Mouse (Mus musculus) testis, adult 2 months (tissue): ENCODE measurements around the gene Zfyve28. TPM values are rescaled to one million over a fixed set of nuclear protein-coding genes. Genes with fewer than 3 reads are reported as not detected.

Experiments
- H3K27ac ChIP-seq: fragments of 200-500 bp; 2 replicates; pipeline ENCODE4 v1.5.1; 2012; ENCODE audit warnings: low read depth, low read length; ENCODE audit not compliant: control insufficient read depth, insufficient read depth
- H3K27me3 ChIP-seq: fragments of 200-500 bp; 2 replicates; pipeline ENCODE4 v1.6.1; 2012; ENCODE audit warnings: mild to moderate bottlenecking, low read length, moderate library complexity; ENCODE audit not compliant: control insufficient read depth, insufficient read depth
- H3K36me3 ChIP-seq: fragments of 200-500 bp; 2 replicates; pipeline ENCODE4 v1.6.1; 2012; ENCODE audit warnings: mild to moderate bottlenecking, low read length; ENCODE audit not compliant: control insufficient read depth, insufficient read depth
- H3K4me1 ChIP-seq: fragments of 200-500 bp; 2 replicates; pipeline ENCODE4 v1.6.1; 2012; ENCODE audit warnings: low read length; ENCODE audit not compliant: control insufficient read depth, insufficient read depth
- H3K4me3 ChIP-seq: fragments of 200-500 bp; 2 replicates; pipeline ENCODE4 v1.5.1; 2012; ENCODE audit warnings: low read depth, mild to moderate bottlenecking, low read length, moderate library complexity, mixed read lengths; ENCODE audit not compliant: control insufficient read depth
- CTCF ChIP-seq: fragments of 200-500 bp; IDR thresholded peaks from 2 replicates; pipeline ENCODE4 v1.5.1; 2012; ENCODE audit warnings: low read depth, mild to moderate bottlenecking, inconsistent platforms, low read length, moderate library complexity; ENCODE audit not compliant: control insufficient read depth, insufficient read depth, insufficient replicate concordance
- POLR2A ChIP-seq: fragments of 200-500 bp; IDR thresholded peaks from 2 replicates; pipeline ENCODE4 v1.6.1; 2012; ENCODE audit warnings: low read depth, mild to moderate bottlenecking, inconsistent platforms, low read length, moderate library complexity; ENCODE audit not compliant: control insufficient read depth
- polyA plus RNA-seq: library from polyadenylated mRNA; depleted of rRNA; stranded (reverse); fragments of >200 nt; gene quantifications from 2 replicates; pipeline ENCODE4 v1.2.3, GENCODE M21; 2012; rRNA removed

Gene Zfyve28
- polyA plus RNA-seq, 1 experiment, result 2.5 TPM

GRCm38 (mm10) chr5:34170726-34171125 is 117.5 kb downstream of the Zfyve28 start:
- no peak for TF ChIP-seq CTCF
- no peak for TF ChIP-seq POLR2A
- Histone ChIP-seq H3K36me3 (no peaks in the 10 kb centered on the region), H3K4me1 (peaks cover 6% of the 10 kb centered on the region), H3K27me3 (no peaks in the 10 kb centered on the region), H3K27ac (peak overlapping the region; percentile 61; the same call in 1 of the 2 replicates), H3K4me3 (no peak overlapping the region)

GRCm38 (mm10) chr5:34169954-34170353 is 118.3 kb downstream of the Zfyve28 start:
- Histone ChIP-seq H3K27ac (peak overlapping the region; percentile 93), H3K36me3 (no peaks in the 10 kb centered on the region), H3K4me3 (peak overlapping the region; percentile 98), H3K27me3 (no peaks in the 10 kb centered on the region), H3K4me1 (peaks cover 6% of the 10 kb centered on the region)
- TF ChIP-seq POLR2A, result no peak
- no peak for TF ChIP-seq CTCF

- Histone ChIP-seq H3K4me1 (peaks cover 6% of the 10 kb centered on the region), H3K27me3 (no peaks in the 10 kb centered on the region), H3K36me3 (no peaks in the 10 kb centered on the region), H3K4me3 (peak within 1 kb of the TSS; percentile 98), H3K27ac (peak within 1 kb of the TSS; percentile 93)
- TF ChIP-seq CTCF (no peak), POLR2A (peak; percentile 82)
These were observed 119.0 kb downstream of the Zfyve28 start, which contains the start of the genes Poln and Haus3 for GRCm38 (mm10) chr5:34168950-34169891. Gene Poln, minus strand, starts transcription at chr5:34169448. Gene Haus3, minus strand, starts transcription at chr5:34169527.

GRCm38 (mm10) chr5:34167857-34168256 is 120.4 kb downstream of the Zfyve28 start:
- Histone ChIP-seq H3K4me3 (no peak overlapping the region), H3K36me3 (no peaks in the 10 kb centered on the region; the same call in 1 of the 2 replicates), H3K27ac (no peak overlapping the region), H3K27me3 (no peaks in the 10 kb centered on the region), H3K4me1 (peaks cover 6% of the 10 kb centered on the region)
- TF ChIP-seq POLR2A (no peak), CTCF (no peak)

- Histone ChIP-seq H3K36me3 (no peaks in the 10 kb centered on the region; the same call in 1 of the 2 replicates), H3K27me3 (no peaks in the 10 kb centered on the region), H3K4me1 (peaks cover 2% of the 10 kb centered on the region), H3K4me3 (no peak overlapping the region), H3K27ac (no peak overlapping the region)
- no peak for TF ChIP-seq CTCF
- no peak for TF ChIP-seq POLR2A
These were observed 122.5 kb downstream of the Zfyve28 start for GRCm38 (mm10) chr5:34165793-34166192.

GRCm38 (mm10) chr5:34148476-34148875 is 139.8 kb downstream of the Zfyve28 start:
- H3K4me1 ChIP-seq, result no peaks in the 10 kb centered on the region
- H3K27ac ChIP-seq, result no peak overlapping the region
- no peak for TF ChIP-seq CTCF
- TF ChIP-seq POLR2A, result no peak

GRCm38 (mm10) chr5:34147554-34147953 is 140.7 kb downstream of the Zfyve28 start:
- no peaks in the 10 kb centered on the region for H3K4me1 ChIP-seq
- H3K27ac ChIP-seq, result no peak overlapping the region
- no peak for TF ChIP-seq POLR2A
- TF ChIP-seq CTCF, result no peak
- H3K27me3 ChIP-seq, result no peaks in the 10 kb centered on the region
- H3K4me3 ChIP-seq, result no peak overlapping the region
- H3K36me3 ChIP-seq, result no peaks in the 10 kb centered on the region

More at GRCm38 (mm10) chr5:34148476-34148875, 139.8 kb downstream of the Zfyve28 start:
- no peaks in the 10 kb centered on the region for H3K36me3 ChIP-seq
- no peaks in the 10 kb centered on the region for H3K27me3 ChIP-seq
- no peak overlapping the region for H3K4me3 ChIP-seq

Other genes with a start within 250 kb of the Zfyve28 start
- 18.6 and 20.9 TPM in 2 replicates for gene Poln, start 119.0 kb downstream of the Zfyve28 start, polyA plus RNA-seq
- gene Haus3, start 118.9 kb downstream of the Zfyve28 start, polyA plus RNA-seq, result 1.5 and 2.3 TPM in 2 replicates
- 137 and 141 TPM in 2 replicates for gene Mxd4, start 100.7 kb downstream of the Zfyve28 start, polyA plus RNA-seq
- gene Cfap99, start 151 bp upstream of the Zfyve28 start, polyA plus RNA-seq, result 23.1 and 25.7 TPM in 2 replicates
- 82.2 and 102 TPM in 2 replicates for gene Rnf4, start 47.8 kb upstream of the Zfyve28 start, polyA plus RNA-seq
- 137 and 148 TPM in 2 replicates for gene Fam193a, start 81.5 kb upstream of the Zfyve28 start, polyA plus RNA-seq
- gene Tnip2, start 225.5 kb upstream of the Zfyve28 start, polyA plus RNA-seq, result 5.4 and 5.8 TPM in 2 replicates
- 4.9 and 5.0 TPM in 2 replicates for gene Sh3bp2, start 237.4 kb upstream of the Zfyve28 start, polyA plus RNA-seq